Mouse (Mus musculus): ENCODE results near the gene Rfx1. TPM values are rescaled to one million over a fixed set of nuclear protein-coding genes. Genes with fewer than 3 reads are reported as not detected.

The Rfx1 gene
- total RNA-seq, 4 experiments from 2014 or later = 16.8 to 25.2 (median 20.5) TPM

Small RNA genes lying within 50 kb of the gene (microRNA-seq; reads per million reads assigned to microRNA genes)
- 0 reads per million in 2 experiments for gene Mir709

Other genes with a start within 250 kb of the Rfx1 start
- 100 to 1,000 TPM in 3 of 4 experiments, 10 to 100 TPM in 1; 90.5 to 113 (median 105) TPM for gene Adgrl1, start 166.7 kb upstream of the Rfx1 start, total RNA-seq (2022)
- 1 to 10 TPM; 1.5 to 2.2 (median 1.9) TPM for gene Gm10644, start 111.6 kb upstream of the Rfx1 start, total RNA-seq (2022)
- gene Asf1b, start 111.3 kb upstream of the Rfx1 start, total RNA-seq (2022) = 1 to 10 TPM; 1.1 to 2.7 (median 1.8) TPM
- gene Prkaca, start 93.8 kb upstream of the Rfx1 start, total RNA-seq (2022) = 100 to 1,000 TPM; 240 to 263 (median 253) TPM
- gene Samd1, start 69.2 kb upstream of the Rfx1 start, total RNA-seq (2022) = 10 to 100 TPM; 27.4 to 44.2 (median 34.9) TPM
- under 1 TPM in 2 of 4 experiments, not detected in 2; 0.49 TPM for gene 1700067K01Rik, start 65.3 kb upstream of the Rfx1 start, total RNA-seq (2022)
- under 1 TPM in 2 of 4 experiments, not detected in 2; 0.62 to 0.77 TPM for gene 2210011C24Rik, start 54.7 kb upstream of the Rfx1 start, total RNA-seq (2022)
- 1 to 10 TPM in 3 of 4 experiments, under 1 TPM in 1; 0.70 to 3.9 (median 2.3) TPM for gene Palm3, start 45.4 kb upstream of the Rfx1 start, total RNA-seq (2022)
- 1 to 10 TPM; 1.9 to 3.1 (median 2.8) TPM for gene Il27ra, start 24.2 kb upstream of the Rfx1 start, total RNA-seq (2022)
- gene Rln3, start 21.8 kb upstream of the Rfx1 start, total RNA-seq (2022) = not detected
- 1 to 10 TPM; 2.9 to 5.9 (median 4.2) TPM for gene Gm10643, start 1.7 kb upstream of the Rfx1 start, total RNA-seq (2022)
- 10 to 100 TPM; 18.3 to 27.1 (median 23.8) TPM for gene Dcaf15, start 37.9 kb downstream of the Rfx1 start, total RNA-seq (2022)
- gene Podnl1, start 59.2 kb downstream of the Rfx1 start, total RNA-seq (2022) = under 1 TPM; 0.10 to 0.86 (median 0.34) TPM
- 10 to 100 TPM; 33.9 to 51.2 (median 40.3) TPM for gene Cc2d1a, start 81.1 kb downstream of the Rfx1 start, total RNA-seq (2022)
- under 1 TPM; 0.38 to 0.81 (median 0.40) TPM for gene 4930432K21Rik, start 81.2 kb downstream of the Rfx1 start, total RNA-seq (2022)
- gene Nanos3, start 118.4 kb downstream of the Rfx1 start, total RNA-seq (2022) = 1 to 10 TPM in 2 of 4 experiments, under 1 TPM in 2; 0.75 to 2.9 (median 1.2) TPM
- gene Zswim4, start 170.2 kb downstream of the Rfx1 start, total RNA-seq (2022) = 10 to 100 TPM; 36.2 to 53.9 (median 48.0) TPM
- 100 to 1,000 TPM; 171 to 296 (median 225) TPM for gene D8Ertd738e, start 182.9 kb downstream of the Rfx1 start, total RNA-seq (2022)
- 10 to 100 TPM; 26.9 to 52.8 (median 51.6) TPM for gene Mri1, start 190.5 kb downstream of the Rfx1 start, total RNA-seq (2022)
- 10 to 100 TPM; 21.5 to 27.7 (median 24.6) TPM for gene Ccdc130, start 203.5 kb downstream of the Rfx1 start, total RNA-seq (2022)